ENCODE assay signal across 8 mouse cellular contexts in the genomic region with DNA sequence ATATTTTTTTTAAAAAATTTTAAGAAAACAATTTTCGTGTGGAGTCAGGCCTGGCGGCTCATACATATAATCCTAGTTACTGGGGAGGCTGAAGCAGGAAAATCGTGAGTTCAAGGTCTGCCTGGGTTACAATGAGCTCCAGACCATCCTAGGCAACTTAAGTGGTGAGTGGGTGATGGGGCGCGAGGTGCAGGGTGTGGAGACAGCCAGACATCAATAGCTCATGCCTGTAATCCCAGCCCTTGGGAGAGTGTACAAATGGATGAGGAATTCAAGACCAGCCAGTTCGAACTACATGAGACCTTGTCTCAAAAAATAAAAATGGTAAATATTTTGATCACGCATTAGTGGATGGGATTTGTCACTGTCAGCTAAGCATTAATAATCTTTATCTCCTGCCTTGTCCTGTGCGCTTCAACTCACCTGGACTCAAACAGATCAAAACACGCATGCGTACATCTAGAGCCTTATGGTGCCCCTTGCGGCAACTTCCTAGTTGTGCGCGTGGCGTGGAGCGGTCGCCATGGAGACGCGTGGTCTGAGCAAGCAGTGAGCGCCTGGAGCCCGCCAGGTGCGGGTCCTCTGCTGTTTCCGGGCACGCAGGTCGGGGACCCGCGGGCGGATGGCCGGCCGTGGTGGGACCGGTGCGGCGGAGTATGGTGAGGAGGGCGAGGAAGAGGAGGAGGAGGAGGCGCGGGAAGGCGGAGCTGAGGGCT. TPM values are rescaled to one million over a fixed set of nuclear protein-coding genes. Genes with fewer than 3 reads are reported as not detected.
DNase-seq lines count a peak whose midpoint lies in the region; ATAC-seq and TF ChIP-seq lines count a peak whose summit lies in the region.

A gene (plus strand): TSS at position 473 of the 716 bp plus-strand sequence.

- peak within 1 kb of the TSS; percentile 76 for H3K4me3 ChIP-seq in gastrocnemius, adult 2 months
- peak within 1 kb of the TSS; percentile 58 for H3K4me3 ChIP-seq in hindbrain, postnatal 0 days (ENCODE audit: low read length)

- peak within 1 kb of the TSS; percentile 80 for H3K4me2 ChIP-seq in hindbrain, postnatal 0 days (ENCODE audit: low read depth, low read length)

- intact Hi-C loops in gastrocnemius, adult 2 months (cut with DNase I), result no loop called here

- H3K27ac ChIP-seq in gastrocnemius, adult 2 months, result no peak within 1 kb of the TSS
- no peak within 1 kb of the TSS for H3K27ac ChIP-seq in hindbrain, postnatal 0 days

- peak within 1 kb of the TSS; percentile 38 for H3K9ac ChIP-seq in hindbrain, postnatal 0 days (replicated peaks; ENCODE audit: low read length)

- WGBS in hindbrain, postnatal 0 days, result 14% methylated on average over 35 of the region's 36 CpGs

- DNase-seq in T-cell, adult 2 months (ENCODE audit: low spot score), result peak; percentile 91
- peak; percentile 58 to 76 for DNase-seq in cerebellum, postnatal 4 days (ENCODE audit: low spot score in 2 of 2)
- DNase-seq in gastrocnemius, adult 2 months, result peak; percentile 78
- peak; percentile 92 for DNase-seq in hindbrain, postnatal 0 days (ENCODE audit: low spot score)
- DNase-seq in left cerebral cortex, adult 18-20 months (ENCODE audit: low spot score in 2 of 2), result peak; percentile 78 to 84
- peak; percentile 87 to 88 for DNase-seq in lung, postnatal 4 days
- peak; percentile 83 for DNase-seq in right cerebral cortex, adult 18-20 months
- DNase-seq in urinary bladder, adult 2 months (ENCODE audit: low spot score), result peak; percentile 59

- H3K27me3 ChIP-seq in hindbrain, postnatal 0 days (ENCODE audit: insufficient read depth, low read length), result no peaks in the 10 kb centered on the region

- H3K4me1 ChIP-seq in hindbrain, postnatal 0 days (ENCODE audit: insufficient read depth, low read length), result peaks cover 10% of the 10 kb centered on the region

- H3K9me3 ChIP-seq in hindbrain, postnatal 0 days (ENCODE audit: low read length), result no peaks in the 10 kb centered on the region

- peak; percentile 66 for TF ChIP-seq CTCF in gastrocnemius, adult 2 months (IDR thresholded peaks at IDR 0.05)
- peak; percentile 82 for TF ChIP-seq CTCF in hindbrain, postnatal 0 days (IDR thresholded peaks at IDR 0.05; ENCODE audit: low read depth)

- H3K36me3 ChIP-seq in hindbrain, postnatal 0 days (ENCODE audit: insufficient read depth, low read length), result no peaks in the 10 kb centered on the region

- ATAC-seq in hindbrain, postnatal 0 days, result peak; percentile 88

RNA-seq across cellular contexts. Expression of the gene that starts here (rescaled TPM):
- not detected for total RNA-seq in gastrocnemius, adult 2 months (2021)
- total RNA-seq in hindbrain, postnatal 0 days (2014; rRNA removed), result 2.5 and 4.8 TPM in 2 replicates
- polyA plus RNA-seq in hindbrain, postnatal 0 days (2015; fragmentation: Nextera tagmentation; extraction: Ambion mirVana), result 6.2 and 6.3 TPM in 2 replicates
- total RNA-seq in left cerebral cortex, adult 18-20 months (2021), result 1 to 10 TPM; 2.3 to 4.8 TPM
- 0.59 and 0.81 TPM in 2 replicates for polyA plus RNA-seq in urinary bladder, adult 2 months (2012; rRNA removed)

Comparison
In these comparisons a context has a peak if more than half of its experiments do, and no peak if none do; other contexts are left out.
1. Peak in DNase-seq and H3K4me3 ChIP-seq in gastrocnemius, adult 2 months; RNA of the gene not detected or under 1 TPM.
2. Peak in DNase-seq in urinary bladder, adult 2 months; RNA of the gene not detected or under 1 TPM.